Mouse (Mus musculus) inflammation-experienced regulatory T-cells (primary cell): ENCODE results near the gene Unc93a. TPM values are rescaled to one million over a fixed set of nuclear protein-coding genes. Genes with fewer than 3 reads are reported as not detected.

Experiments used
- polyA plus RNA-seq, 2 experiments: library from polyadenylated mRNA; unstranded; fragments of 100-300 nt; shearing (Covaris generic); gene quantifications; one replicate each; pipeline ENCODE4 v1.2.1; 2017

The Unc93a gene
- under 1 TPM in 1 of 2 experiments, not detected in 1; 0.73 TPM for polyA plus RNA-seq

GRCm38 (mm10) chr17:13131710-13132109 lies at the start of gene Unc93a:
Gene Unc93a (minus strand): TSS chr17:13131810.

GRCm38 (mm10) chr17:13060804-13061203 lies 70.8 kb downstream of the Unc93a start, which contains the start of gene Tcp10b:
Gene Tcp10b (plus strand): TSS chr17:13061104.

Other genes with a start within 250 kb of the Unc93a start
- 1 to 10 TPM in 1 of 2 experiments, under 1 TPM in 1; 0.98 to 2.4 TPM for gene Pnldc1, start 221.6 kb downstream of the Unc93a start, polyA plus RNA-seq
- 100 to 1,000 TPM; 172 to 203 TPM for gene Tcp1, start 216.1 kb downstream of the Unc93a start, polyA plus RNA-seq
- 100 to 1,000 TPM; 108 to 134 TPM for gene Mrpl18, start 215.5 kb downstream of the Unc93a start, polyA plus RNA-seq
- 1 to 10 TPM in 1 of 2 experiments, under 1 TPM in 1; 0.47 to 1.3 TPM for gene Acat3, start 191.2 kb downstream of the Unc93a start, polyA plus RNA-seq
- 10 to 100 TPM; 27.6 to 54.4 TPM for gene Acat2, start 171.1 kb downstream of the Unc93a start, polyA plus RNA-seq
- gene Wtap, start 137.6 kb downstream of the Unc93a start, polyA plus RNA-seq = 10 to 100 TPM; 70.8 to 89.0 TPM
- 100 to 1,000 TPM in 1 of 2 experiments, 10 to 100 TPM in 1; 99.0 to 110 TPM for gene Sod2, start 125.0 kb downstream of the Unc93a start, polyA plus RNA-seq
- gene Gpr31b, start 79.5 kb downstream of the Unc93a start, polyA plus RNA-seq = not detected
- gene Tcp10b, start 70.7 kb downstream of the Unc93a start, polyA plus RNA-seq = under 1 TPM in 1 of 2 experiments, not detected in 1; 0.53 TPM
- 1 to 10 TPM in 1 of 2 experiments, under 1 TPM in 1; 0.64 to 2.5 TPM for gene Smok2a, start 89.4 kb upstream of the Unc93a start, polyA plus RNA-seq
- 10 to 100 TPM in 1 of 2 experiments, under 1 TPM in 1; 0.92 to 10.6 TPM for gene Smok2b, start 98.4 kb upstream of the Unc93a start, polyA plus RNA-seq
- gene Tcp10c, start 222.8 kb upstream of the Unc93a start, polyA plus RNA-seq = under 1 TPM; 0.12 to 0.82 TPM